Mouse (Mus musculus) lung, postnatal 0 days (tissue): ENCODE measurements at regions not wholly inside any gene's neighbourhood (a gene's known extent, or its start where the extent isn't known, plus 50 kb on each side); places are given as distances from the start of the nearest gene placed in this dataset.

Source experiments
- ATAC-seq: fragments of 200-750 bp; cut with Nextera tagmentation; 2 replicates; pipeline ENCODE4 v1.8.0; 2017; ENCODE audit warnings: moderate library complexity
- DNase-seq: peaks from one replicate; pipeline ENCODE4 v3.0.0-alpha.2; 2016; ENCODE audit warnings: low spot score
- H3K27ac ChIP-seq: fragments of 300-500 bp; sonication (generic); 2 replicates; pipeline ENCODE4 v1.5.1; 2014; ENCODE audit warnings: antibody characterized with exemption, mild to moderate bottlenecking, low read length, mixed read lengths
- H3K27me3 ChIP-seq: fragments of 300-500 bp; sonication (generic); replicated peaks from 2 replicates; pipeline ENCODE4 v1.6.1; 2014; ENCODE audit warnings: low read length, mixed read lengths; ENCODE audit not compliant: insufficient read depth
- H3K36me3 ChIP-seq: fragments of 300-500 bp; sonication (generic); 2 replicates; pipeline ENCODE4 v1.6.1; 2014; ENCODE audit warnings: low read length, mixed read lengths; ENCODE audit not compliant: insufficient read depth
- H3K4me1 ChIP-seq: fragments of 300-500 bp; sonication (generic); 2 replicates; pipeline ENCODE4 v1.6.1; 2014; ENCODE audit warnings: antibody characterized with exemption, low read depth, low read length, mixed read lengths; ENCODE audit not compliant: insufficient read depth
- H3K4me2 ChIP-seq: fragments of 300-500 bp; sonication (generic); replicated peaks from 2 replicates; pipeline ENCODE4 v1.6.1; 2014; ENCODE audit warnings: low read depth, mild to moderate bottlenecking, low read length, moderate library complexity, mixed read lengths
- H3K4me3 ChIP-seq: fragments of 300-500 bp; sonication (generic); 2 replicates; pipeline ENCODE4 v1.5.1; 2014; ENCODE audit warnings: low read depth, low read length
- H3K9ac ChIP-seq: fragments of 300-500 bp; sonication (generic); replicated peaks from 2 replicates; pipeline ENCODE4 v1.6.1; 2014; ENCODE audit warnings: low read depth, mild to moderate bottlenecking
- H3K9me3 ChIP-seq: fragments of 300-500 bp; sonication (generic); 2 replicates; pipeline ENCODE4 v1.6.1; 2016; ENCODE audit warnings: low read length, mixed read lengths
- CTCF ChIP-seq: IDR thresholded peaks from 2 replicates; pipeline ENCODE4 v1.5.1; 2016; ENCODE audit warnings: antibody characterized with exemption, mild to moderate bottlenecking
- EP300 ChIP-seq: IDR thresholded peaks from 2 replicates; pipeline ENCODE4 v1.6.1; 2016; ENCODE audit warnings: antibody characterized with exemption, mild to moderate bottlenecking, control low read depth
- WGBS: fragments of 180-500 bp; shearing (Covaris S2); extraction: QIAGEN DNeasy Blood & Tissue Kit; methylation state at CpG from one replicate; pipeline ENCODE4 v1.1.7; 2014; 5-methylcytosine and 5-hydroxymethylcytosine counted together

DNA sequence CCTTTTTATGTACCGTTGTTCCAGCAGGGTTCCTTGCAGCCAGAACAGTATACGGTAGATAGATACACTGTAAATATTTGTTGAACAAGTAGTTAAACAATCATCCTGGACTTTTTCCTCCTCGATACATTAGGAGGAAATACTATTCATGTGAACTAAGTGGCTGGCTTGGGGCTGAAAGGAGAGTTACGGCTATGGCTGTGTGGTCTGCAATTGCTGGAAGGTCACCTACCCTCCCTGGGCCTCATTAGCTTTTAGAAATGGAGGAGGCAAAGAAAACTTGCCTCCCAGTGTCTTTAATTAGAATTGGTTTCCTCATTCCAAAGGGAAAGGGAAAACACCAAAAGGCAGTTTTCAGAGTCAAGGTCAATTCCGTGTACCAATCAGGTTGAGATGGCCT lies 381.6 kb upstream of the Tenm4 start:
- TF ChIP-seq EP300 (no peak), CTCF (no peak)
- H3K27me3 ChIP-seq = no peaks in the 10 kb centered on the region
- no peaks in the 10 kb centered on the region for H3K9me3 ChIP-seq
- ATAC-seq (no peak), DNase-seq (no peak)
- no peak overlapping the region for H3K4me3 ChIP-seq
- H3K4me1 ChIP-seq = no peaks in the 10 kb centered on the region
- no peak overlapping the region for H3K27ac ChIP-seq
- H3K9ac ChIP-seq = no peak overlapping the region
- H3K4me2 ChIP-seq = no peak overlapping the region
- WGBS = 49% methylated on average over 5 of the region's 5 CpGs
- H3K36me3 ChIP-seq = no peaks in the 10 kb centered on the region

DNA sequence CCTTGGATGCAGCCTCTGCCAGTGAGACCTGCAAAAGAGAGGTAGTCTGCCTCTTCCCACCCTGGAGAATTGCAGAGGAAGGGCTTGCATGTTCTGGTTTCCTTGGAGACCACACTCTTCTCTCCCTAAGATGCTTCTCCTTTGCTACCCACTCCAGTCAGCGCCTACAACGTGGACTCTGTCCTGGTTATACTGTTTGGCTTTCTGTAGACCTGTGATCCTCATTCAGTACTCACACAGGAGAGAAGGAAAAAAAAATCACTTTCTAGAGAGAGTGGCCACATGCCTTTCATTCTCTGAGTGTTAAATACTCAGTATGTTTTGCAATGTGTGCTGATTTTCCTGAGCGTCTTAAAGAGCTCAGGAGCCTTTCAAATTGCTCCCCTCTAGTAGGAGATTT lies 372.0 kb upstream of the Tenm4 start:
- no peaks in the 10 kb centered on the region for H3K9me3 ChIP-seq
- no peak overlapping the region for H3K9ac ChIP-seq
- H3K4me3 ChIP-seq = no peak overlapping the region
- H3K4me2 ChIP-seq = no peak overlapping the region
- ATAC-seq = peak; percentile 28; the same call in 1 of the 2 replicates
- DNase-seq = peak; percentile 33
- no peaks in the 10 kb centered on the region for H3K36me3 ChIP-seq
- TF ChIP-seq CTCF (no peak), EP300 (no peak)
- no peaks in the 10 kb centered on the region for H3K4me1 ChIP-seq
- no peak overlapping the region for H3K27ac ChIP-seq
- WGBS = 33% methylated on average over 3 of the region's 3 CpGs
- no peaks in the 10 kb centered on the region for H3K27me3 ChIP-seq

DNA sequence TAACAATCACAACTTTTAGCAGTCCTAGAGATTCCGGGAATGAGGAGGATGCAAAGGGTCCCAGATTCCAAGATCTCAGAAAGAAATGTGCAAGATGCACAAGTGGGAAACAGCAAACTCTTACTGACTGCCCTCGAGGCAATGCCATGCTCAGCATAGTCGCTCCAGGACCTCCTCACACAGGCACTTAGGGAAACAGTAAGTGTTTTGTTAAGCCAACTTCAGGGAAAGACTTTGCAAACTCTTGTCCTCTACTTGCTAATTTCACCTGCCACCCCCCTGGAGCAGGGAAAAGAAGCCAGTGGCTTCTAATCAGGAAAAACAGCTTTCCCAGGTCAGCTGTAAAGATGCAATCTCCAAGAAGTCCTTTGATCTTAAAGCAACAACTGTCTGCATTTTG lies 361.4 kb upstream of the Tenm4 start:
- no peak overlapping the region for H3K27ac ChIP-seq
- no peaks in the 10 kb centered on the region for H3K9me3 ChIP-seq
- no peak for TF ChIP-seq EP300
- no peak for TF ChIP-seq CTCF
- H3K9ac ChIP-seq = no peak overlapping the region
- no peak overlapping the region for H3K4me2 ChIP-seq
- peak; percentile 48; the same call in 1 of the 2 replicates for ATAC-seq
- H3K4me3 ChIP-seq = no peak overlapping the region
- H3K36me3 ChIP-seq = no peaks in the 10 kb centered on the region
- peak; percentile 47 for DNase-seq
- 17% methylated on average over 3 of the region's 3 CpGs for WGBS
- no peaks in the 10 kb centered on the region for H3K27me3 ChIP-seq
- H3K4me1 ChIP-seq = peaks cover 4% of the 10 kb centered on the region; the same call in 1 of the 2 replicates

DNA sequence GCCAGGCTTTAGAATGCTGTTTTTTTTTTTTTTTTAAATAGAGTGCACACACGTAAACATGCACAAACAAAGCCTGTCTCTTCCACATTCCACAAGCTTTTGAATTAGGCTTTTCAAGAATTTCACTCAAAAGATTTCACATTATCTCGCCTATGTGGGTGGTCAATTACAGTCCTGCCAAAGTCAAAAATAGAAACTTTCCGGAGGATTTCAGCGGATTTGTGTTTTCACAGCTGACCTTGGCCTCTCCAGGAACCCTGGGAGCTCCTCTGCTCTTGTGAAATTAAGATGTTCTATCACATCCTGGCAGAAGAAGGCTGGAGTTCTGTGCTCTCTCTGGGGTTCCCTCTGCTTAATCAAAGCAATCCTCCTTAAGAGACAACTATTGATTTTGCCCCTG lies 360.9 kb upstream of the Tenm4 start:
- no peaks in the 10 kb centered on the region for H3K9me3 ChIP-seq
- no peaks in the 10 kb centered on the region for H3K36me3 ChIP-seq
- no peaks in the 10 kb centered on the region for H3K27me3 ChIP-seq
- no peak for ATAC-seq
- H3K4me3 ChIP-seq = no peak overlapping the region
- no peak for TF ChIP-seq EP300
- no peak for TF ChIP-seq CTCF
- no peak overlapping the region for H3K27ac ChIP-seq
- no peak overlapping the region for H3K4me2 ChIP-seq
- peaks cover 4% of the 10 kb centered on the region; the same call in 1 of the 2 replicates for H3K4me1 ChIP-seq
- 2% methylated on average over 4 of the region's 4 CpGs for WGBS
- DNase-seq = peak; percentile 57
- H3K9ac ChIP-seq = no peak overlapping the region

DNA sequence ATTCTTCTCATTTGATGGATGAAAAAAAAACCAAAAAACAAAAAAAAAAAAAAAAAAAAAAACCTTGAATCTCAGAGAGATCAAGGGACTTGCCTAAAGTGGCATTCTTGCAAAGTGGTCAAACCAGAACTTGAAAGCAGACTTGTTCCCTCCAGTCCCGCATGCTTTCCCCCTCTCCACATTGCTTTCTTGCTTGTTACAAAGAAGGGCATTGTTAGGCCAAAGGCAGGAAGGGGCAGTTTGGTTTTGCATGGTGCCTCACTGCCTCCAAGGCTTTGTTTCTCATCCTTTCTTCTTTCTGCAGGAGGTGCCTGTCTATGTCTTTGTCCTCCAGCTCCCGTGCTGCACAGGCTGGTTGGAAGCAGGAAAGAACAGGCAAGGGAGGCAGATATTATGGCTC lies 356.2 kb upstream of the Tenm4 start:
- no peak overlapping the region for H3K27ac ChIP-seq
- H3K4me2 ChIP-seq = no peak overlapping the region
- no peaks in the 10 kb centered on the region for H3K36me3 ChIP-seq
- no peaks in the 10 kb centered on the region; the same call in 1 of the 2 replicates for H3K4me1 ChIP-seq
- TF ChIP-seq CTCF = no peak
- no peak for TF ChIP-seq EP300
- no peak overlapping the region for H3K4me3 ChIP-seq
- H3K27me3 ChIP-seq = no peaks in the 10 kb centered on the region
- DNase-seq (peak; percentile 34), ATAC-seq (no peak)
- H3K9me3 ChIP-seq = no peaks in the 10 kb centered on the region
- WGBS = 36% methylated on average over 2 of the region's 2 CpGs
- no peak overlapping the region for H3K9ac ChIP-seq

DNA sequence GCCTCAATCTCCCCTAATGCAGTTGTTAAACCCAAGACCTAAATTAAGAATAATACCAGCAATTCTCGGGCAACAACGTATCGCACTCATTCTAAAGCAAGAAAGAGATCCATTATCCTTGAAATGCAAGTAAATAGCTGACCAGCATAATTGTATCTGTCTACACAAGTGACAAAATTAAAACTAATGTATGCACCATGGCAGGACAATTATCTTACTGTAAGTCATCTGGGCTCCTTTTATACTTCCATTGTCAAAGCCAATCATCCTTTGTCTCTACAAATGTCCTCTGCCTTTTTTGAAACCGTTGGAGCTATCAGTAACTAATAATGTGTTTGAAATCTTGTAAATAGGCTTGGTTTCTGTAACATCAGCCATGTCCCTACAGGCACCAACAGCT lies 347.5 kb upstream of the Tenm4 start:
- H3K9me3 ChIP-seq = no peaks in the 10 kb centered on the region
- no peak overlapping the region for H3K27ac ChIP-seq
- H3K4me2 ChIP-seq = no peak overlapping the region
- no peaks in the 10 kb centered on the region for H3K36me3 ChIP-seq
- no peak for ATAC-seq
- H3K9ac ChIP-seq = no peak overlapping the region
- H3K4me3 ChIP-seq = no peak overlapping the region
- H3K27me3 ChIP-seq = no peaks in the 10 kb centered on the region
- no peaks in the 10 kb centered on the region for H3K4me1 ChIP-seq
- WGBS = 86% methylated on average over 4 of the region's 4 CpGs
- TF ChIP-seq EP300 = no peak
- DNase-seq = no peak

DNA sequence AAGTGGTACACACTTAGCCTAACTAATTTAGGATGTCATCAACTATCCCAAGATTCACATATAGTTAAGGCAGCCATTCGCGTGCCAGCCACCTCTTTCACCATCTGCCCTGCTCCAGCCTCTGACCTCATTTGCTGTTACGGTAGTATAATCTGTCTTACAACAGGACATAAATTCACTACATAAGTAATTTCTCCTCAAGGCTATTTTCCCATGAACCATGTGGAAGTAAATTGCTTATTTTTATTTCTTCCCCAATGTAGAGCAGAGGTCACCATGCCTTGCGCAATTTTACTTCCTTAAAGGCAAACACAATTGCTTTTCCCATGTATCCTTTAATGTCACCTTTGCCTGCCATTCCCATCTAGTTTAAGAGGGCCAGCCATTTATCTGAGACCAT lies 341.2 kb upstream of the Tenm4 start:
- H3K36me3 ChIP-seq = no peaks in the 10 kb centered on the region
- H3K27me3 ChIP-seq = no peaks in the 10 kb centered on the region
- no peaks in the 10 kb centered on the region for H3K9me3 ChIP-seq
- H3K4me3 ChIP-seq = no peak overlapping the region
- 73% methylated on average over 4 of the region's 4 CpGs for WGBS
- DNase-seq (no peak), ATAC-seq (no peak)
- no peak overlapping the region for H3K27ac ChIP-seq
- TF ChIP-seq EP300 (no peak), CTCF (no peak)
- H3K4me1 ChIP-seq = no peaks in the 10 kb centered on the region
- H3K9ac ChIP-seq = no peak overlapping the region
- H3K4me2 ChIP-seq = no peak overlapping the region
